Mouse (Mus musculus) lung, postnatal 0 days (tissue): ENCODE measurements around the gene Scai. TPM values are rescaled to one million over a fixed set of nuclear protein-coding genes. Genes with fewer than 3 reads are reported as not detected.
"Not testable (repeated sequence)": the region's sequence is repeated elsewhere in the genome, so short reads cannot be mapped to it uniquely, and the experiment has no call there.

Source experiments
- ATAC-seq: fragments of 200-750 bp; cut with Nextera tagmentation; 2 replicates; pipeline ENCODE4 v1.8.0; 2017; ENCODE audit warnings: moderate library complexity
- DNase-seq: peaks from one replicate; pipeline ENCODE4 v3.0.0-alpha.2; 2016; ENCODE audit warnings: low spot score
- H3K27ac ChIP-seq: fragments of 300-500 bp; sonication (generic); 2 replicates; pipeline ENCODE4 v1.5.1; 2014; ENCODE audit warnings: antibody characterized with exemption, mild to moderate bottlenecking, low read length, mixed read lengths
- H3K27me3 ChIP-seq: fragments of 300-500 bp; sonication (generic); replicated peaks from 2 replicates; pipeline ENCODE4 v1.6.1; 2014; ENCODE audit warnings: low read length, mixed read lengths; ENCODE audit not compliant: insufficient read depth
- H3K36me3 ChIP-seq: fragments of 300-500 bp; sonication (generic); 2 replicates; pipeline ENCODE4 v1.6.1; 2014; ENCODE audit warnings: low read length, mixed read lengths; ENCODE audit not compliant: insufficient read depth
- H3K4me1 ChIP-seq: fragments of 300-500 bp; sonication (generic); 2 replicates; pipeline ENCODE4 v1.6.1; 2014; ENCODE audit warnings: antibody characterized with exemption, low read depth, low read length, mixed read lengths; ENCODE audit not compliant: insufficient read depth
- H3K4me2 ChIP-seq: fragments of 300-500 bp; sonication (generic); replicated peaks from 2 replicates; pipeline ENCODE4 v1.6.1; 2014; ENCODE audit warnings: low read depth, mild to moderate bottlenecking, low read length, moderate library complexity, mixed read lengths
- H3K4me3 ChIP-seq: fragments of 300-500 bp; sonication (generic); 2 replicates; pipeline ENCODE4 v1.5.1; 2014; ENCODE audit warnings: low read depth, low read length
- H3K9ac ChIP-seq: fragments of 300-500 bp; sonication (generic); replicated peaks from 2 replicates; pipeline ENCODE4 v1.6.1; 2014; ENCODE audit warnings: low read depth, mild to moderate bottlenecking
- H3K9me3 ChIP-seq: fragments of 300-500 bp; sonication (generic); 2 replicates; pipeline ENCODE4 v1.6.1; 2016; ENCODE audit warnings: low read length, mixed read lengths
- CTCF ChIP-seq: IDR thresholded peaks from 2 replicates; pipeline ENCODE4 v1.5.1; 2016; ENCODE audit warnings: antibody characterized with exemption, mild to moderate bottlenecking
- EP300 ChIP-seq: IDR thresholded peaks from 2 replicates; pipeline ENCODE4 v1.6.1; 2016; ENCODE audit warnings: antibody characterized with exemption, mild to moderate bottlenecking, control low read depth
- WGBS: fragments of 180-500 bp; shearing (Covaris S2); extraction: QIAGEN DNeasy Blood & Tissue Kit; methylation state at CpG from one replicate; pipeline ENCODE4 v1.1.7; 2014; 5-methylcytosine and 5-hydroxymethylcytosine counted together
- polyA plus RNA-seq: library from polyadenylated mRNA; unstranded; fragments of >200 nt; fragmentation: Nextera tagmentation; extraction: Ambion mirVana; gene quantifications from 2 replicates; pipeline ENCODE4 v1.2.1, GENCODE M21; 2015

The Scai gene
- polyA plus RNA-seq, 1 experiment from 2014 or later = 2.7 TPM

- H3K27me3 ChIP-seq = no peaks in the 10 kb centered on the region
- no peaks in the 10 kb centered on the region for H3K4me1 ChIP-seq
- no peak overlapping the region for H3K4me3 ChIP-seq
- H3K4me2 ChIP-seq = no peak overlapping the region
- no peak for DNase-seq
- ATAC-seq = no peak
- no peak overlapping the region for H3K9ac ChIP-seq
- TF ChIP-seq EP300 (no peak), CTCF (no peak)
- H3K27ac ChIP-seq = no peak overlapping the region
- 93% methylated on average over 2 of the region's 2 CpGs for WGBS
- peaks cover 10% of the 10 kb centered on the region for H3K36me3 ChIP-seq
- no peaks in the 10 kb centered on the region for H3K9me3 ChIP-seq
Measured at GRCm38 (mm10) chr2:39116583-39116982, 74.0 kb downstream of the Scai start.

- WGBS = 91% methylated on average over 7 of the region's 7 CpGs
- DNase-seq = no peak
- H3K27ac ChIP-seq = no peak overlapping the region
- no peak overlapping the region for H3K9ac ChIP-seq
- H3K4me1 ChIP-seq = no peaks in the 10 kb centered on the region
- no peaks in the 10 kb centered on the region for H3K27me3 ChIP-seq
- no peak overlapping the region for H3K4me2 ChIP-seq
- no peak overlapping the region for H3K4me3 ChIP-seq
- H3K36me3 ChIP-seq = no peaks in the 10 kb centered on the region
- H3K9me3 ChIP-seq = no peaks in the 10 kb centered on the region
- no peak for TF ChIP-seq EP300
- ATAC-seq = no peak
Measured at GRCm38 (mm10) chr2:39114093-39114492, 76.4 kb downstream of the Scai start.

GRCm38 (mm10) chr2:39110514-39110913 lies 80.0 kb downstream of the Scai start:
- Histone ChIP-seq H3K4me2 (no peak overlapping the region), H3K4me1 (no peaks in the 10 kb centered on the region), H3K9ac (no peak overlapping the region), H3K27ac (no peak overlapping the region), H3K4me3 (no peak overlapping the region), H3K27me3 (no peaks in the 10 kb centered on the region), H3K36me3 (0 out of 2 replicates have a peak, but pooled peaks cover 3% of the 10 kb centered on the region), H3K9me3 (no peaks in the 10 kb centered on the region)
- TF ChIP-seq CTCF (no peak), EP300 (no peak)
- ATAC-seq (no peak), DNase-seq (no peak)

- H3K9me3 ChIP-seq, H3K27ac ChIP-seq, H3K4me3 ChIP-seq, H3K4me2 ChIP-seq, DNase-seq, H3K9ac ChIP-seq, H3K36me3 ChIP-seq, ATAC-seq, H3K4me1 ChIP-seq, H3K27me3 ChIP-seq: not testable (repeated sequence)
Measured at GRCm38 (mm10) chr2:39109712-39110111, 80.8 kb downstream of the Scai start.

- H3K27ac ChIP-seq, DNase-seq, H3K27me3 ChIP-seq, ATAC-seq, H3K4me3 ChIP-seq, H3K9ac ChIP-seq, H3K4me1 ChIP-seq, H3K9me3 ChIP-seq, H3K36me3 ChIP-seq, H3K4me2 ChIP-seq: not testable (repeated sequence)
- 96% methylated on average over 1 of the region's 1 CpGs for WGBS
Measured at GRCm38 (mm10) chr2:39099951-39100350, 90.6 kb downstream of the Scai start.

GRCm38 (mm10) chr2:39097993-39098392 lies 92.5 kb downstream of the Scai start:
- Histone ChIP-seq H3K9me3 (no peaks in the 10 kb centered on the region), H3K4me2 (no peak overlapping the region), H3K9ac (no peak overlapping the region), H3K27me3 (no peaks in the 10 kb centered on the region), H3K27ac (no peak overlapping the region), H3K4me1 (no peaks in the 10 kb centered on the region), H3K36me3 (peaks cover 4% of the 10 kb centered on the region; the same call in 1 of the 2 replicates), H3K4me3 (no peak overlapping the region)
- DNase-seq = no peak
- TF ChIP-seq CTCF = peak; percentile 36
- no peak for TF ChIP-seq EP300
- no peak for ATAC-seq

- H3K4me1 ChIP-seq = no peaks in the 10 kb centered on the region
Measured at GRCm38 (mm10) chr2:39091966-39092365, 98.6 kb downstream of the Scai start.

More at GRCm38 (mm10) chr2:39091966-39092365, 98.6 kb downstream of the Scai start:
- H3K36me3 ChIP-seq = peaks cover 4% of the 10 kb centered on the region; the same call in 1 of the 2 replicates
- DNase-seq = no peak
- H3K27ac ChIP-seq = no peak overlapping the region
- TF ChIP-seq EP300 (no peak), CTCF (no peak)
- no peaks in the 10 kb centered on the region for H3K27me3 ChIP-seq
- 82% methylated on average over 1 of the region's 1 CpGs for WGBS
- no peak for ATAC-seq
- H3K9me3 ChIP-seq = no peaks in the 10 kb centered on the region
- H3K4me2 ChIP-seq = no peak overlapping the region
- no peak overlapping the region for H3K9ac ChIP-seq
- H3K4me3 ChIP-seq = no peak overlapping the region
